Mouse (Mus musculus) lung, postnatal 25 days (tissue): Measurements from ENCODE around the gene Cpne9.

Experiments used
- DNase-seq: peaks from one replicate; pipeline ENCODE4 v3.0.0; 2022; ENCODE audit warnings: low spot score

Gene Cpne9

DNA sequence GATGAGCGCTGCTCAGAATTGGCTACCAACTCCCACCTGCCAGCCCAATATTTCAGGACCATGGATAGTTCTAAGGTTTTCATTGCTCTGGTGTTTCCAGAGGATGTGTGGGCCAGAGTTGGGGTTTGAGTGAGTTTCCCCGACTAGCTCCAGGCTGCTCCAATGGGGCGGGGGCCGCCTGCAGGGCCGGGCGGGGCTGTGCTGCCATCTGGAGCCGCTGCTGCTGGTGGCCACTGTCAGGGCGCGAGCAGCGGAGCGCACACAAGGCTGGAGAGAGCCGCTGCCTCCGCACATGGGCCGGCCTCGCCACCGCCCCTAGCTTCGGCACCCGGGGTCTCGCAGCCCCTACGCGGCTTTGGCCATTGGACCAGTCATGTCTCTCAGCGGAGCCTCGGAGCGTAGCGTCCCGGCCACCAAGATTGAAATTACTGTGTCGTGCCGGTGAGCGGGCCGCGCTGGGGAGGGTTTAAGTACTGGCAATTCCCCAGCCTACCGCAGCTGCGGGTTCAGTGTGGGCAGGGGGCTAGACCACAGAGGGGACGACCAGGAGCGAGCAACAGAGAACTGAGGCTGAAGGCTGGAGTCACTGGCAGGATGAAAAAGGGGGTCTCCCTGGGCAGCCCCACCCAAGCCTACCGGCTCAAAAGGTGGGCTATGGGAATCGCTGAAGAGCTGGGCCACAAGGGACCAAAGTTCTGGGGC is at the start of gene Cpne9:
Gene Cpne9 (plus strand): TSS at position 207 of the 702 bp plus-strand sequence.
- no peak for DNase-seq

DNA sequence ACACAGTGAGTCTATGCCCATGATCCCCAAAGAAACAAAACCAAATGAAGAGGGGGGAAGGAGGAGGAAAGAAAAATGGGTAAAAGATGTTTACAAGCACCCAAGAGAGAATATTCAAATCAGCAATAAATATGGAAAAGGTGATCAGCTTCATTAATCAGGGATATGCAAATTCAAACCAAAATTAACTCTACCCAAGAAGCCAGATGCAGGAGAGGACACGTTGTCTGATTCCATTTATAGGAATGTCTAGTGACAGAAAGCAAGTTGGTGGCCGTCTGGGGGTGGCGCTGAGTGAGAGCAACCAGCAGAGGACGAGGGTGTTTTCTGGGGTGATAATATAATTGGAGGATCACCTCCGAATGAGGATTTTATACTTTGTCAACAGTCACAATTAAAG is 47.0 kb upstream of the Cpne9 start:
- DNase-seq: no peak

DNA sequence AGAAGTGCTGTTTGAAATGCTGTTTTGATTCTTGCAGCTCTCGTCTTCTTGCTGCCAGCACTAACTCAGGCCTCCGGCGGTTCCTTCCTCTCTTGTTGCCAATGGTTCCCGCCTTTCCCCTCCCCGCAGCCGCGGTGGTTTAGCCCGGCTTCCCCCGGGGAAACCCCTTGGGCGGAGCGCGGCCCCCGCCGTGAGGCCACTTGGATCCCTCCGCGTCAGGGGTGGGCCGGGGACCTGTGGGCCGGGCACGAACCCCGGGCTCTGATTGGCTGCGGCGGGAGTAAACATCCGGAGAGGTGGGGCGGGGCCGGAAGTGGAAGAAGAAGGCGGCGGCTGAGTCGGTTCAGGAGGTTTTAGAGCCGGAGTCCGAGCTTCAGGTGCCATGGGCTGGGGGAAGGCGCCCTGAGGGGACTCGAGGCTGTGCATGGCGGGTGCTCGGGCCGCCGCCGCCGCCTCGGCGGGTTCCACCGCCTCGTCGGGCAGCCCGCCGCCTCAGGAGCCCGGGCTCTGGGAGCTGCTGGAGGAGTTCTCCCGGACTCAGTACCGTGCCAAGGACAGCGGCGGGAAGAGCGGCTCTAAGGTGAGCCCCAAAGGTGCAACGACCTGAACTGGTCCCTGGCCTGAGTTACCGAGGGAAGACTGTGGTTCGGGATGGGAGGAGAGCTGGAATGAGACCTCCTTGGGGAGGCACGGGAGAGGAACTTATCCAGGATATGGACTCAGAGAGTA is 44.4 kb upstream of the Cpne9 start, which contains the start of gene Mtmr14:
Gene Mtmr14 (plus strand): TSS at position 302 of the 729 bp plus-strand sequence.
- peak; percentile 99 for DNase-seq

DNA sequence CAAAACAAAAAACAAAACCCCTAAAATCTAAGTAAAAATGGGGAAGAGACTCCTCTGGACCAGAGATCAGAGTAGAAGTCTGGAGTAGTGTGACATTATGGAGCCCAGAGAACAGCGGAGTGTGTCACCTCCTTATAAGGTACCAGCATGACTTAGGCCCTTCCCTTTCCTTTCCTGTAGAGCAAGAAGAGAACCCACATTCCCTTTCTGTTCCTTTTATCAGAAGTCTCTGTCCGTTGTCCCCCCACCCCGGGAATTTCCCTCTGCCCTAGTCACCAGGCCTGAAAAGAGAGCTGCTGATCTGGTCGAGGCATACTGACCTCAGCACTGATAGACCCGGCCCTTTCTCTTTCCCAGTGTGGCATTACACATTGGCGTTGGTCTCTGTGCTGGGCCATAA is 43.7 kb upstream of the Cpne9 start:
- DNase-seq: peak; percentile 12

DNA sequence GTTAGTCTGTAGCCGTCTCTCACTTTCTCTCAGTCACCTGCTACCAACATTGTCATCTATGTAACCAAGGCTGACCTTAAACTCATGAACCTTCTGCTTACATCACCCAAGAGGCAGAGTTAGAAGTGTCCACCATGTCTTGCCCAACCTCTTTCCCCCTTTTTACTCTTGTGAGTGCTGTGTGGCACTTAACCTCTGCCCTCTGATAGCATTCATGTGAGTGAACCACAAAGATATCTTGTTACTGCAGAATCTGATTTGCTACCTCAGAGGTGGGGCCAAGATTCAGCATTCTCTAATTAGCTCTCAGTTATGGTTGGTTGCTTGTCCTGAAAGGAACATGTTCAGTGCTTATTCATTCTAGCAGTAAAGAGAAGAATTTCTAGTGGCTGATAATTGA is 39.4 kb upstream of the Cpne9 start:
- DNase-seq: no peak

DNA sequence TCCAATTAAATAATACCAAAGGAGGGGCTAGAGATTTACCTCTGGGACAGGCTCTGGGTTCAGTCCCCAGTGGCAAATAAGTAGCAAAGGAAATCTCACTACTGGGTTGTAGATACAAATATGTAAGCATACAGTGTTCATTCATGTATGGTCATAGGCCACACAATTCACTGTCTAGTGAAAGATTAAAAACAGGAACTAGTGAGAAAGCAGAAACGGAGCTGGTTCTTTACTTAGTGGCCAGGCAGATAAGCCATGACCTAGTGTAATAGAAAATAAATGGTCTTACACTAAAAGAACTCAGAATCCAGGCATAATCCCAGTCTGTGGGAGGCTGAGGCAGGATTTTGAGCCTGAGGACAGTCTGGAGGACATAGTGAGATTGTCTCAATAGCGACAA is 36.5 kb upstream of the Cpne9 start:
- no peak for DNase-seq

DNA sequence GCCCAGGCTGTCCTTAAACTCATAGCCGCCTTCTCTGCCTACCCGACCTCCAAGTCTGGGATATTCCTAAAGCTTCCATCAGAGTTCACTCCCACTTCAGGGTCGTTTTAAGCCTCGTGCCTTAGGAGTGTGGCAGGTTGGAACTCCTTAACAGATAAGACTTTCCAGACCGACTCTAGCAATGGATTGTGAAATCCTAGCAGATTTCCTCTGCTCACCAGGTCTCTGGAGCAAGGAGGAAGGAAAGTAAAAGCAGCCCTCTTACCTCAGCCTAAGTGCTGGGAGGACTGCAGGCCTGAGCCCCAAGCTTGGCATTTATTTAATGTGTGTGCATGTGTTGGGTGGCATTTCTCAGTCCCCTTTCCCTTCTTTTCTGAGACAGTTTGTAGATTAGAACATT is 31.3 kb upstream of the Cpne9 start:
- DNase-seq: peak; percentile 16

DNA sequence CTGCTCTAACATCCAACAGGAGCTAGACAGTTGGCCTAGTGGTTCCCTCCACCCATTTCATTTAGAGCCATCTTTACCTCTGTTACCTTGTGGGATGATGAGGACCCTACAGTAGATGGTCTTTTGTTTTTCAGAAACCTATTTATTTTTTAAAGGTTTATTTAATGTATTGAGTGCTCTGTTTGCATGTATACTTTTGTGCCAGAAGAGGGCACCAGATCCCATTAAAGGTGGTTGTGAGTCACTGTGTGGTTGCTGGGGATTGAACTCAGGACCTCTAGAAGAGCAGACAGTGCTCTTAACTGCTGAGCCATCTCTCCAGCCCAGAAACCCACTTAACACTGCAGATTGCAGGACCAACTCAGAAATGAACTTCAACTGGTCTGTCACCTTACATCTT is 30.2 kb upstream of the Cpne9 start:
- no peak for DNase-seq

DNA sequence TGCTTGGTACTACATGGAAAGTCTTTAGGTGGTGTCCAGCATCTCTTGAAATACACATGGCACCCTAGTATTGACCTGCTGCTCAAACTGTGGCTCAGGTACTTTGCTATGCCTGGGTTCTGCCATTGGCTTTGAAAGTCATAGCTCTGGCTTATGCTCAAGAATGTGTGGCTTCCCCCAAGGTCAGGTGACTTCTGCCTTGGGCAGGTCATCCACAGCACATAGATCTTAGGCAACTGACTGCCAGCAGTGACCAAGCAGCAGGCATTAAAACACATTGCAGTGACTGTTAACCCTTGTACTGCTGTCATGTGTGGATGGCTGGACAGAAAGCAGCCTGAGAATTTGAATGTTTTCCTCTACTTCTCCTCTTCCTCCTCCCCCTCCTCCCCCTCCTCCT is 27.2 kb upstream of the Cpne9 start:
- DNase-seq: peak; percentile 11

DNA sequence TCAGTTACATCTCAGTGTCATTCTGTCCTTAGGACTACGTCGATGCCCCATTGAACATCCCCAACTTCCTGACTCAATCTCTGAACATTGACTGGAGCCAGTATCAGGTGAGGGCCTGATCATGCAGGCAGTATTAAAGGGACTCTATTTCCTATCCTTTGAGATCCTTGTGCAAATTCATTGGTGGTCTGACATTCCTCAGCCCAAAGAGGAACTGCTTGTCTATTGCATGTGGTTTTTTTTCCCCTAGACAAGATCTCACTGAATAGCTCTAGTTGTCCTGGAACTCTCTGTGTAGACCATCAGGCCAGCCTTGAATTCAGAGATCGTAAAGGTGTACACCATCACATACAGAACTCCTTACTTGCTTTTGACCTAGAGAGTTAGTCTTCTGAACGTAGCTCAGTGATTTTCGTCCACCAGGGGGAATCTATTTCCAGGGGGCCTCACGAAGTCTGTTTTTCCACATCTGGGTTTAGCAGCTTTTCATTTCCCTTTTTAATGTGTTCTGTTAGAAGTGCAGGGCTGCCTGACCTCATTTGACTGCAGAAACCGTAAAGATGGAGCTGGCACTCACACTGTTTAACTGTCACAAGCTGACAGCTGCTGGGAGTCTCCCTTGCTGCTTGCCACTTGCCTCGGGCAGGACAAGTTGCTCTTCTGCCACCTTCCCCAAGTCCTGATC is 20.8 kb upstream of the Cpne9 start:
- DNase-seq: no peak

DNA sequence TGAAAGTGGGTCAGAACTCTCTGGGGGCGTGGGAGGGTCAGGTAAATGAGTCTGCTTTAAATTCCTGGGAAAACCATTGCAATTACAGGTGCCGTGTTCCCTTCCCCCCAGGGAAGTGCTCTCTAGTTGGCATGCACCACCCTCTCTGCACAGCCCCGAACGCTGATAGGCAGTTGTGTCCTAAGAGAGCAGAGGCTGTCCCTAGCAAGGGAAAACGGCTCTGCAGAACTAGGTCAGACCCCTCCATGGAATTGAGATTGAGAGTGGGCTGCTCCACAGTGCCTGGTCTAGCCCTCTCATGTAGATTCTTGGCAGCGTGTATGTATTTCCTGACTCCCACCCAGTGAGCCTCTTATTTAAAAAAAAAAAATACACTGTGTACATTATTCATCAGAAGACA is 18.6 kb upstream of the Cpne9 start:
- no peak for DNase-seq

DNA sequence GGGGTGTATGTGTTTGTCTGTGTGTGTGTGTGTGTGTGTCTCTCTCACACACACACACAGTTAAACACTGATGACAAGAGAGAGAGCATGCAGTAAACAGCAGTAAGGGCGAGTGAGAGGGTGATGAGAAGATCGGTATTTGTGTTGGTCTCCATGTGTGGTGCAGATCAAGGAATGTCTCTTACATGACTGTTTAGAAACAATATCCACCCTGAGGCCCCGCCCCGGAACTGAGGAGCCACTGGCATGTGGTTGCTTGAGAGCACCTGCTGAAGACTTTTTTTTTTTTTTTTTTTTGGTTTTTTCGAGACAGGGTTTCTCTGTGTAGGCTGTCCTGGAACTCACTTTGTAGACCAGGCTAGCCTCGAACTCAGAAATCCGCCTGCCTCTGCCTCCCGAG is 17.7 kb upstream of the Cpne9 start:
- DNase-seq: no peak

DNA sequence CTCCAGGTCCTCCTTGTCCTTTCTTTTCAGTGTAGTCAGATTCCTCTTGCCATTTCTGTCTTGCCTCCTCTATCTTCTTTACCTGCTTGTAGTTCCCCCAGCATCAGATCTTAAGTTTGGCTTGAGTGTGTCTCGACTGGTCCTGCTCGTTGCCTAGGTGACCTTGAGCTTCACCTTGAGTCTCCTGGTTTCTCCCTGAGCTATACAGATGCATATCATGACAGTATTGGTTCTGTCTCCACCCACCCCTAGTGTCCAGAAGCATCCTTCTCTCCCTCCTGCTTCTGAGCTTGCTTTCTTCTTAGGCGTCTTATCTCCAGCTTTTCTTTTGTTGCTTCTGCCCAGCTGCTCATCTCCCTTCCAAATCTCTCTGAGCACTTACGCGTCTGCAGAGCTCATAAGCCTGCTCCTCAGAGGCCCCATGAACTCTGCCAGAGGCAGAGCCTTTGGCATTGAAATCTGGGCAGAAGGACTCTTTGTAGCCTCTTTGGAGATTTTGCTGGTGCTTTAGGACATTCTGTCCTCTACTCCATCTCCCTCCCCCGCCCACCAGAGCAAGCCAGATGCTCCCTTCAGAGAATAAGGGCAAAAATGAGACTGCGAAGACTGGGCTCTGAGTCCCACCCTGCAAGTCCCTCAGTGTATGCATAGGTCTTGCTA is 15.0 kb upstream of the Cpne9 start:
- no peak for DNase-seq

DNA sequence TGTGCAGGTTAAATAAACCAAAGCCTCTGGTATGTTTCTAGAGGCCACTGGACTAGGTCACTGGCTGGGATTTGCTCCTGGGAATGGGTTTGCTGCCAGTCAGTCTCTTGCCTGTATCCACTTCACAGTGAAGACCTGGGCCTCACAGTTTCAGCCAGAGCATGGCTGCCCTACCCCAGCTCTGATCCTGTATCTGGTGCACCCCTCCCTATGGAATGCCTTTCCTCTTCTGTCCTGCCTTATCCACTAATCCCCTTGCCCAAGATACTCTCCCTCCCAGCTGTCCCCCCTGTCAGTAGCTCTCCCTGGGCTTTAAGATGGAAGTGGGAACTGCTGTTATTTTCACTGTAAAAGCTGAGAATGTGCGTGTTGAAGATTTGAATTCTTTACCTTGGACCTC is 14.1 kb upstream of the Cpne9 start:
- no peak for DNase-seq

DNA sequence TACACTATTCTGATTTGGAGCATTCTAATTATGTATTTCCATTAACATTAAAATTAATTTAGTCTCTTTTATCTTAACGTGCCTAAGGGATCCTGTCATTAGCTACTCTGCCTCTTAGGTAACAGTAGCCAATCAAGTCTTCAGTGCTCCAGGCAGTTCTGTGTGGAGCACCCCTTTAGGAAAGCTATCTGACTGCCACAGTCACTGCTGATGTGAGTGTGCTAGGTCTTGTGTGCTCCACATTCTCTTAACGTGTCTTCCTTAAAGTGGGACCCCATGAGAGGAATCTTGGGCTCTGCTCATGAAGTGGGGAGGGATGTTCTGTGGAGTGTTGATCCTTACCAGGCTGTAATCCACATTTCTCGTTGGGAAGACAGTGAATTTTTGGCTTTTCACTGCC is 9.7 kb upstream of the Cpne9 start:
- DNase-seq: no peak

DNA sequence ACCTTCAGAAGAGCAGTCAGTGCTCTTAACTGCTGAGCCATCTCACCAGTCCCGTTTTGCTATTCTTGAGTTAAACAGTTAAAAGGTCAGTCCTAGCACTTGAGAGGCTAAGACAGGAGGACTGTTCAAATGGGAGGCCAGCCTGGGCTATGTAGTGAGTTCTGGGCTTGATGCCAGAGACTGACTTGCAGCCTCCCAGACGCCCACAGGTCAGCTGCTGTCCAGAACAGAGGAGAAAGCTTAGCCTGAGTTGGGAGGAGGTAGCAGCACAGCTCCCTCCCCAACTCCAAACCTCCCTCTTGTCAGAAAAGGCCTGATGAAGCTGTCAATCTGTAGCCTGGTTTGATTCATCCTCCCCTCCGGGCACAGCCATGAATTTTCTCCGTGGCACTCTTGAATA is 5.3 kb upstream of the Cpne9 start:
- DNase-seq: no peak

DNA sequence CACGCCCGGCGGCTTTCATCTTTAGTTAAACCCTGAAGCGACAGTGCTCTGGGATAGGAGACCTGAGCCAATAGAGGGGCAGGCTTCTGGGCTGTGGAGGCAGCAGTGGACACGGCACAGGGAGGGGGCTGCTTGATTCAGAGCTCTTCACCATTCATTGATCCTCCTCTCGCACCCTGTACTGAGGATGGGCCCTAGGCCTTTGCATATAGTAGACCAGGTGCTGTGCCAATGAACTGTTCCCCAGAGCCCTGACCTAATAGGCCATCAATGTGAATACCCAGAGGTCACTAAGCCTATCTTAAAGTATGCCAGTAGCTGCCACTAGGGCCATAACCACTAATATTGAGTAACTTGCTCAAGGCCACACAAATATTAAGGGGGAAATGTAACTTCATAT is 431 bp upstream of the Cpne9 start:
- DNase-seq: no peak

DNA sequence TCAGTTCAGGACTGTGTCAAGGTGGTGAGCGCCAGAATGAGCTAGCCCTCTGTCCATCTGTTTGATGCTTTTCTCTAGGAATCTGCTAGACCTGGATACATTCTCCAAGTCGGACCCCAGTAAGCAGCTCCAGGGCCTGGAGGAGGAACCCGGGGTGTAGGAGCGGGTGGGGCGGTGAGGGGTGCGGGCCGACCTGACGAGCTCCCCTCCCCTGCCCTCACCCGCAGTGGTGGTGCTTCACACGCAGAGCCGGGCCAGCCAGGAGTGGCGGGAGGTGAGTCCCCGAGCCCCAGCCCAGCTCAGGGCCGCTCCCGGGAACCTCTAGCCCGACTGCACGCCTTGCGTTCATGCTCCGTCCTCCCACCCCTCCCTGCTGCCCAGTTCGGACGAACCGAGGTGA is 862 bp downstream of the Cpne9 start:
- no peak for DNase-seq

DNA sequence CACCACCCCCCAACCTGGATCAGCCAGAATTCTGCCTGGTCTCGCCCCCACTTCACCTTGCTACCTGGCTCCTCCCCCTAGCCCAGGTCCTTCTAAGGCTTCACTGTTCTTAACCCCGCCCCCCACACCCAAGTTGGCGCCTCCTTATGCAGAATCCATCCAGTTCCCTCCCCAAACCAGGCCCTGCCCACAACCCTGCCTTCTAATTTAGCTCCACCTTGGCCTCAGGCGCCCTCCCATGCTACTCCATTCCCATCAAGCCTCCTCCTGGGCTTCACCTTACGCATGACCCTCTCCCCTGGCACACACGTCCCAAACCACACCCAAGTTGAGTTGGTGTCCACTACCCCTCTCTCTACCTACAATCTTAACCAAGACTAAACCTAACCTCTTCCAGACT is 1.4 kb downstream of the Cpne9 start:
- no peak for DNase-seq

DNA sequence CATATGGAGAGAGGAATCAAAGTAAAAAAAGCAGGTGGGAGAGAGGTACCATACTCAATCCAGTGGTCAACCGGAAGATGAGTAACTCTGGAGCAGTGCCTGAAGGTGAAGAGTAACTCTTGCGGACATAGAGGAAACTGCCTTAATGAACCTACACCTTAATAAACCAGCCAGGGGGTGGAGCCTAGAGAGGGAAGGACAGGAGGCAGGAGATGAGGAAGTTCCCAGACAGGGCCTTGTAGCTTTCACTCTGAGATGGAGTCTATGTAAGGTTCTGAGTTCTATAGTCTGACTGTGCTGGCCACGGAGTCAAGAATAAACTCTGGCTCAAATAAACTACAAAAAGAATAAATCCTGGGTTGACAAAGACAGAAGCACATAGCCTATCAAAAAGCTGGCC is 2.8 kb downstream of the Cpne9 start:
- no peak for DNase-seq

DNA sequence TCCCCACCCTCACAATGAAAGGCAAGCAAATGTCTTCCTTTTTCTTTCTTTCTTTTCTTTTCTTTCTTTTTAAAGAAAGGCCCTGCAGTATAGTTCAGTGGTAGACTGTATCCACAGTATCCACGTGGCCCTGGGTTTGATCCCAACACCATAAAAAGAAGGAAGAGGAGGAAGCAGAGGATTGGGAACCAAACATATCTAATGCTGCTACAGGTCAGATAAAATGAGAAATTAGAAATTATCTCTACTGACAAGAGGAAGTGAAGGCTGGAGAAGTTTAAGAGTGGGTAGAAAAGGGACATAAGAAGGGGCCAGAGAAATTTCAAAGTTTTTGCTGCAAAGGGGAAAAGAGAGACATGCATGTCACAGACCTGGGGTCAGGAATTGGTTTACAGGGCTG is 4.2 kb downstream of the Cpne9 start:
- no peak for DNase-seq

DNA sequence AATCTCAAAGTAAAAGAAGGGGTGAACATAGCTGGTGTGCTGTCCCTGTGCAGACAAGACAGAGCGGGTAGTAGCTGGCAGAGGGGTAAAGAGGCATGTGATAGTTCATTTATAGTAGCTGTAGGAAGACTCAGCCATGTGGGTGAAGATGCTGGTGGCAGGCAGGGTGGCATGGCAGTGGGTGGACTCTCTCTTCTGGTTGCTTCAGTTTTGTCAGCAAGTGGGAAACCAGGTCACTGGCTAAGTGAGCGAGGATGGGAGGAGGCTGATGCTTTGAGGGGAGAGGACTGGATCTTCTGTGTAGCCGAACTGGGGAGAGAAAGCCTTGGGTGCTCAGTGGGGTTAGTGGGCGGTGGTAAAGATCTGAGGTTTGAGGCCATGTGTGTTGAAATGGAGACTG is 5.1 kb downstream of the Cpne9 start:
- DNase-seq: no peak

DNA sequence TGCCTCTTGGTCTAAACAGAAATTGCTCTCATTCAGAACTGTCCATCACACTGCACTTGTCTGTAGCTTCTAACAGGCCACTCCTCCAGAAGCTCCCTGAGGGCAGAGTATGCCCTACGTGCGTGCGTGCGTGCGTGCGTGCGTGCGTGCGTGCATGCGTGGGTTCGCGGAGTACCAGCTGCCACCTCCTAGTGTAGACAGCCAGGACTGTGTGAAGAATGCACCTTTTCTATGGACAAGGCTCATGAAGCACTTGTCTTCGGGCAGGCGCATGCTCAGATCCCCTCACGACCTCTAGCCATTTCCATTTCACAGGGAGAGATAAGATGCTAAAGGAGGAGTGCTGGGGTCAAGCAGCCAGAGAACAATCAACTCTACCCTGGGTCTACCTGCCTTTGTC is 7.2 kb downstream of the Cpne9 start:
- no peak for DNase-seq
